Comparison of ENCODE assay signal across 8 mouse cellular contexts in genomic region chr19:15924181-15924865, GRCm38 (mm10). TPM values are rescaled to one million over a fixed set of nuclear protein-coding genes. Genes with fewer than 3 reads are reported as not detected.
DNase-seq lines count a peak whose midpoint lies in the region; ATAC-seq lines count a peak whose summit lies in the region.

No protein-coding gene starts in this region.

- peaks cover 17% of the 10 kb centered on the region for H3K4me1 ChIP-seq in hindbrain, embryonic 12.5 days
- peaks cover 25% of the 10 kb centered on the region for H3K4me1 ChIP-seq in lung, embryonic 15.5 days

- H3K4me2 ChIP-seq in hindbrain, embryonic 12.5 days (replicated peaks) = peak overlapping the region; percentile 71
- H3K4me2 ChIP-seq in lung, embryonic 15.5 days = peak overlapping the region; percentile 89

- H3K9me3 ChIP-seq in hindbrain, embryonic 12.5 days (replicated peaks) = no peaks in the 10 kb centered on the region
- H3K9me3 ChIP-seq in lung, embryonic 15.5 days = no peaks in the 10 kb centered on the region

- H3K4me3 ChIP-seq in hindbrain, embryonic 12.5 days = peak overlapping the region; percentile 64
- peak overlapping the region; percentile 71 for H3K4me3 ChIP-seq in lung, embryonic 15.5 days

- no peaks in the 10 kb centered on the region for H3K36me3 ChIP-seq in hindbrain, embryonic 12.5 days
- H3K36me3 ChIP-seq in lung, embryonic 15.5 days = peaks cover 5% of the 10 kb centered on the region

- peak overlapping the region; percentile 71 for H3K9ac ChIP-seq in hindbrain, embryonic 12.5 days
- H3K9ac ChIP-seq in lung, embryonic 15.5 days = peak overlapping the region; percentile 60

- ATAC-seq in hindbrain, embryonic 12.5 days (ENCODE audit: low FRiP score) = peak; percentile 73
- peak; percentile 32; the same call in 1 of the 2 replicates for ATAC-seq in lung, embryonic 15.5 days (ENCODE audit: borderline replicate concordance, extremely low read depth, low FRiP score, low TSS enrichment)
- peak; percentile 24; the same call in 1 of the 2 replicates for ATAC-seq in neutrophil, adult 5-6 weeks (ENCODE audit: extremely low read depth, insufficient number of reproducible peaks, low FRiP score, poor library complexity, severe bottlenecking)

- under 1% methylated on average over 46 of the region's 46 CpGs for WGBS in hindbrain, embryonic 12.5 days
- under 1% methylated on average over 46 of the region's 46 CpGs for WGBS in lung, embryonic 15.5 days

- no peaks in the 10 kb centered on the region for H3K27me3 ChIP-seq in hindbrain, embryonic 12.5 days
- H3K27me3 ChIP-seq in lung, embryonic 15.5 days = no peaks in the 10 kb centered on the region

- peak overlapping the region; percentile 84 for H3K27ac ChIP-seq in hindbrain, embryonic 12.5 days
- H3K27ac ChIP-seq in lung, embryonic 15.5 days = peak overlapping the region; percentile 98

- DNase-seq in NIH3T3 (ENCODE audit: low read depth) = peak; percentile 70
- peak; percentile 36 for DNase-seq in cerebellum, adult 9-10 months
- peak; percentile 45 to 71 for DNase-seq in frontal cortex, adult 2 months (ENCODE audit: extremely low spot score in 1 of 2, low spot score in 1 of 2)
- DNase-seq in layer of hippocampus, postnatal 10 days (ENCODE audit: low spot score in 2 of 2) = peak; percentile 69 to 74
- peak; percentile 36 to 44 for DNase-seq in thymus, postnatal 10 days (ENCODE audit: low spot score in 2 of 2)

RNA-seq across cellular contexts. Expression of gene Psat1, which starts 22.8 kb away (rescaled TPM):
- polyA plus RNA-seq in frontal cortex, adult 2 months (2012; rRNA removed) = 112 and 121 TPM in 2 replicates
- polyA plus RNA-seq in hindbrain, embryonic 12.5 days (2016; fragmentation: Nextera tagmentation; extraction: Ambion mirVana) = 96.0 and 98.2 TPM in 2 replicates
- total RNA-seq in layer of hippocampus, postnatal 10 days (2021) = 100 to 1,000 TPM; 117 to 130 TPM
- 176 TPM in 2 replicates for polyA plus RNA-seq in lung, embryonic 15.5 days (2015; fragmentation: Nextera tagmentation; extraction: Ambion mirVana)
- total RNA-seq in neutrophil, adult 5-6 weeks (2017) = 3.5 and 4.8 TPM in 2 replicates

Comparison
In these comparisons a context has a peak if more than half of its experiments do, and no peak if none do; other contexts are left out.
1. Peak in every context shown above with its lines: DNase-seq, ATAC-seq, H3K4me3 ChIP-seq and H3K27ac ChIP-seq.